Mouse (Mus musculus): ENCODE data around the gene Nupl1.

DNA sequence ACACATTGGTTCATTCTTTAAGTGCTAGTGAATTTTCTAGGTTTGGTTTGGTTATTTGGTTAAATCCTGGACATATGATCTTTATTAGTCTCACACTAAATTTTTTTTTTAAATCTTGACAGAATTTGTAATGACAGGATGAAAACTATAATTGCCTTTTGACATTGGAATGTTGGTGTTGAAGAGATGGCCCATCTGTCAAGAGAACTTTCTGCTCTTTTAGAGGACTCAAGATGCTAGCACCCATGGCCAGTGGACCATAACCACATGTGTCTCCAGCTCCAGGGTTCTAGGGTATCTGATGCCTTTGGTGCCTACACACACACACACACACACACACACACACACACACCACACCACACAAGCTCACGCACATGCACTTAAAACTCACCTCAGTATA, 6.6 kb upstream of the Nupl1 start:
- no peak for TF ChIP-seq POLR2A (IDR thresholded peaks at IDR 0.05; ENCODE audit: borderline replicate concordance, extremely low read depth, low read depth, low read length)
- TF ChIP-seq CTCF (IDR thresholded peaks at IDR 0.05; ENCODE audit: insufficient read depth, low read length), result no peak

All from lung, adult 2 months (tissue).